Mouse (Mus musculus) intestine, embryonic 15.5 days (tissue): ENCODE measurements around the gene Rnf44. TPM values are rescaled to one million over a fixed set of nuclear protein-coding genes. Genes with fewer than 3 reads are reported as not detected.

Experiments used
- ATAC-seq: fragments of 200-750 bp; cut with Nextera tagmentation; 2 replicates; pipeline ENCODE4 v1.8.0; 2017; ENCODE audit warnings: moderate TSS enrichment, moderate library complexity
- H3K27ac ChIP-seq: fragments of 300-500 bp; sonication (generic); 2 replicates; pipeline ENCODE4 v1.5.1; 2015; ENCODE audit warnings: mild to moderate bottlenecking, inconsistent platforms
- H3K27me3 ChIP-seq: fragments of 300-500 bp; sonication (generic); replicated peaks from 2 replicates; pipeline ENCODE4 v1.6.1; 2015; ENCODE audit warnings: inconsistent platforms
- H3K36me3 ChIP-seq: fragments of 300-500 bp; sonication (generic); 2 replicates; pipeline ENCODE4 v1.6.1; 2015; ENCODE audit warnings: inconsistent platforms
- H3K4me1 ChIP-seq: fragments of 300-500 bp; sonication (generic); replicated peaks from 2 replicates; pipeline ENCODE4 v1.6.1; 2015; ENCODE audit warnings: inconsistent platforms
- H3K4me2 ChIP-seq: fragments of 300-500 bp; sonication (generic); replicated peaks from 2 replicates; pipeline ENCODE4 v1.6.1; 2015; ENCODE audit warnings: mild to moderate bottlenecking, inconsistent platforms
- H3K4me3 ChIP-seq: fragments of 300-500 bp; sonication (generic); replicated peaks from 2 replicates; pipeline ENCODE4 v1.5.1; 2015; ENCODE audit warnings: inconsistent platforms
- H3K9ac ChIP-seq: fragments of 300-500 bp; sonication (generic); 2 replicates; pipeline ENCODE4 v1.6.1; 2015; ENCODE audit warnings: inconsistent platforms
- H3K9me3 ChIP-seq: fragments of 300-500 bp; sonication (generic); 2 replicates; pipeline ENCODE4 v1.6.1; 2016; ENCODE audit warnings: inconsistent platforms
- WGBS: fragments of 180-500 bp; shearing (Covaris S2); methylation state at CpG from one replicate; pipeline ENCODE4 v1.1.7; 2015; 5-methylcytosine and 5-hydroxymethylcytosine counted together
- polyA plus RNA-seq: library from polyadenylated mRNA; unstranded; fragments of >200 nt; fragmentation: Nextera tagmentation; extraction: Ambion mirVana; gene quantifications from 2 replicates; pipeline ENCODE4 v1.2.1, GENCODE M21; 2015

Rnf44 gene
- polyA plus RNA-seq, 1 experiment from 2014 or later, result 77.9 TPM

DNA sequence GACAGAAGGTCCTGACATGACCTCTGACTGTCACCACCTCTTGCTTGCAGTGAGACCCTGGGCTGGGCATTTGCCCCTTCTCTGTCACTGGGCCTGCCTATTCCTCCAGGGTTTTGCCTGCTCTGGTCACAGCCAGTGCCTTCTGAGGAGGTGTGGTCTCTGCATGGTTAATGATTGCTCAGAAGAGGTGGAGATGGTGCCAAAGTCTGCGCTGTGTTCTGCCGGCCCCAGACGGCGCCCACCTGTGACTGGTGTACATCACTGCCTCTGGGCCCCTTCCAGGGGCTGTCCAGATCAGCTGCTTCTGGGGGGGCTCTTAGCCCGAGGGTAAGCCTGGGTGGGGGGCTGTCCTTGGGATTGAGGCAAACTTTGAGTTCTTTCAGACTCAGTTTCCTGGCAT is 7.5 kb upstream of the Rnf44 start, which contains the start of gene Cdhr2:
Cdhr2 (plus strand) TSS at position 219 of the 400 bp plus-strand sequence.
- Histone ChIP-seq H3K27ac (peak within 1 kb of the TSS; percentile 73), H3K36me3 (no peaks in the 10 kb centered on the region), H3K9ac (peak within 1 kb of the TSS; percentile 26; the same call in 1 of the 2 replicates), H3K4me1 (peaks cover 16% of the 10 kb centered on the region), H3K4me3 (peak within 1 kb of the TSS; percentile 36), H3K9me3 (no peaks in the 10 kb centered on the region), H3K27me3 (no peaks in the 10 kb centered on the region), H3K4me2 (peak within 1 kb of the TSS; percentile 45)
- 45% methylated on average over 5 of the region's 5 CpGs for whole genome bisulfite sequencing
- peak; percentile 92 for ATAC-seq

DNA sequence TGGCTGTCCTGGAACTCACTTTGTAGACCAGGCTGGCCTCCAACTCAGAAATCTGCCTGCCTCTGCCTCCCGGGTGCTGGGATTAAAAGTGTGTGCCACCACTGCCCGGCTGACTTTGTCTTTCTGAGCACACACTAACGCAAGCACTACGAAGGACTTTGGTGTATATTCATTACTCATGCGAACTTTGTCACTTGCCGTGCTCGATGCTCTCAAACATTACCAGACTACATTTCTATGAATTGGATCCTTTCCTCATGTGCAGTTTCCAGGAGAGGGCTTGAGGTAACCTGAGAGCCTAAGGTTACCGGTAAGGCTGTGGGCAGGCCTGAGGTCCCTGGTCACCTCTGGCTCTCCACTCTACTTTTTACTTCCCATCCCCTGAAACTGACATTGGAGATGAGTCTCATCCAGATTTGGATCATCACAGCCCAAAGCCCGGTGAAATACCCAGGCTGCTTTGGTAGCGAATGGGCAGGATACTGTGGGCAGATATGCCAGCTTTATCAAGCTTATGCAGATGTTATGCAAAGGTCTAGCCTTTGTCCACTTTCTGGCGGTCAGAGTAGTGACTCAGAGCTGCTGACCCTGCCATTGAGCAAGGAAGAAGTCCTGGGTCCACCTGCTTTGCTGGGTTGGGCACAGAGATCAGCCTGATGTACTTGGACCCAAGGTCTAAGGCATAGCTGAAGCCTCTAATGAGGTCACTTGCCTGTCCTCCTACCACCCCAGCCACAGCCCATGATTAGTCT is 1.9 kb upstream of the Rnf44 start:
- H3K36me3 ChIP-seq, result no peaks in the 10 kb centered on the region
- 85% methylated on average over 11 of the region's 11 CpGs for WGBS
- no peak overlapping the region for H3K4me2 ChIP-seq
- H3K27ac ChIP-seq, result no peak overlapping the region
- no peak overlapping the region for H3K4me3 ChIP-seq
- H3K9me3 ChIP-seq, result no peaks in the 10 kb centered on the region
- H3K27me3 ChIP-seq, result no peaks in the 10 kb centered on the region
- ATAC-seq, result no peak
- H3K9ac ChIP-seq, result no peak overlapping the region
- H3K4me1 ChIP-seq, result peaks cover 13% of the 10 kb centered on the region

DNA sequence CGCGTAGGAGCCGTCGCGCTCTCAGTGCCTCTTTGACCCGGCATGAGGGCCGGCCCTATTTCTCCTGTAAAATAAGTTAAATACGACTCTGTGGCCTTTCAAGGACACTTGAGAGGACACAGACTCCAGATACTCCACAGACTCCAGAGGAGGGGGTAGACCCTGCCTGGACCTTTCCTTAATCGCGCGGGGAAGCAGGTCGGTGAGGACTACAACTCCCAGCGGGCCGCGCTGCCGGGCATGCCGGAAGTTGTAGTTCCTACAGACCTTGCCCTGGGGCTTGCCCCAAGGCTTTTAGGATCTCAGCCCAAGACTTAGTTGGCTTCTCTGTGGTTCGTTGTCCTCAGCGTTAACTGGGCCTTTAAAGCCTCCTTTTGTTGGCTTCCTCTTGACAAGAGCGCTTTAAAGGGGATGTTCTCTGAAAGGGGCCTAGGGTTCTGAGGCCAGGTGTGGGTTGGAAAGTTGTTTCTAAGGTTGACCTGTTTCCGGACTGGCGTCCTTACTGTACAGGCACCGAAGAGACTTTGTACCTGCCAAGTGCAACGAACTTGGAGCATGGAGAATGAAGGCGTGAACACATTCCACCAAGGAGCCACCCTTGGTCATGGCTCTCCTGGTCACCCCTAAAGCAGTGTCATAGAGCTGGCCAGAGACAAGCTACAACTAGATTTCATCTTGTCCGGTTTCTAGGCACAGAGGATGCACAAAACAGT is 797 bp upstream of the Rnf44 start:
- Histone ChIP-seq H3K4me3 (peak overlapping the region; percentile 96), H3K36me3 (no peaks in the 10 kb centered on the region), H3K4me1 (peaks cover 21% of the 10 kb centered on the region), H3K9ac (peak overlapping the region; percentile 63), H3K27me3 (no peaks in the 10 kb centered on the region), H3K9me3 (no peaks in the 10 kb centered on the region), H3K4me2 (peak overlapping the region; percentile 79), H3K27ac (peak overlapping the region; percentile 95)
- WGBS, result 13% methylated on average over 26 of the region's 26 CpGs
- ATAC-seq, result peak; percentile 82

DNA sequence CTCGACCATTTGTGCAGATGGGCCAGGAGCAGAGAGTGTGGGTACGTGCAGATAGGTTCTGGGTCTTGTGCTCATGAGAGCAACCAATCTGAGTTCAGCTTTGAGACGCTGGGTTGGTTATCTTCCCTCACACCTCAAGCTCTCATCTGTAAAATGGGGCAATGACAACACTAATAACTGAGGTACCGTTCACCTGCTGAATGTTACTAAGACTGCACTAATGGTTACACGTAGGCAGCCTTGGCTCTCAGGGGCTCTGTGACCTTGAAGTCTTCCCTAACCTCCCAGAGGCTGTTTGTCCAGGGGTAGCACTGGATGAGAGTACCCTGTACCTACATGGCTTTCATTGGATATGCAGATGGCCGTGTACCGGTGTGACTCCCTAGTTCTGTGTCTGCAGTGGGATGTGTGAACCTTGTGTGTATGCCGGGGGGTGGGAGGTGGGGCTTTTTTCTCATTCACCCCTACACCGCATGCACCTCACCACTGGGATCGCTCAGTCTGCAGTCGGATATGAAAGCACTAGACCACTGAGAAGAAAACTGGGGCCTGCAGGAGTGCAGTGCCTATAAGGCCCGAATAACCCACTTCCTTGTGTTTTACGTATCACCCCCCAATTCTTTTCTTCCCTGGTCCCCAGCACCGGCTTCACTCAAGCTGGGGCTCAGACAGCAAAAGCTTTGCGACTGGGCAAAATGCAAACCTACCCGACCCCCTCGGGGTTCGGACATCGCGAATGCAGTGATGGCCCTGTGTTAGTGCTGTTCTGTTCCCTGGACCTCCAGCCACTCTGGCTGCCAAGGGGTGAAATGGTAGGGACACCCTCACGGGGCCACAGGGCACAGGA is 773 bp downstream of the Rnf44 start:
- no peak for ATAC-seq

DNA sequence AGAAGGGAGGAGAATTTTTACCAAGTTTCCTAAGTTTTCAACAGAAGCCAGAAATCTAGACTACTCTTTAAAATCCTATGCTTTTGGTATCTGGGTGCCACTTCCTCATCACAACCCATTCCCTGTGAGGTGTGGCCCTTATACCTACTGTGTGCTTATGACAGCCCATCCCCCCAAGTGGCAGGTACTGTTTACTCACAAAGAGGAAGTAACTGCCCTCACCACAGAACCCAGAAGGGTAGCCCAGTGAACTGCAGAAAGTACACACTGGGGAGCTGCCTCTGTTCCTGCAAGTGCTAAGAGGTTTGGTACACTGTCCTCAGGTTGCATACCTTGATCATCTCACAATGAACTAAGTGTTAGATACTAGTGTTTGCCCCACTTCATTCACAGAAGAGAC is 2.0 kb downstream of the Rnf44 start:
- Histone ChIP-seq H3K4me3 (peak overlapping the region; percentile 96; the same call in 1 of the 2 replicates), H3K4me1 (peaks cover 25% of the 10 kb centered on the region), H3K27me3 (no peaks in the 10 kb centered on the region), H3K9ac (peak overlapping the region; percentile 2; the same call in 1 of the 2 replicates), H3K9me3 (no peaks in the 10 kb centered on the region), H3K27ac (no peak overlapping the region), H3K36me3 (no peaks in the 10 kb centered on the region), H3K4me2 (peak overlapping the region; percentile 79; the same call in 1 of the 2 replicates)
- ATAC-seq, result no peak

More for the DNA sequence above, 773 bp downstream of the Rnf44 start:
- Histone ChIP-seq H3K36me3 (no peaks in the 10 kb centered on the region), H3K27ac (peak overlapping the region; percentile 95), H3K27me3 (no peaks in the 10 kb centered on the region), H3K4me2 (peak overlapping the region; percentile 79), H3K4me3 (peak overlapping the region; percentile 96), H3K4me1 (peaks cover 25% of the 10 kb centered on the region), H3K9me3 (no peaks in the 10 kb centered on the region), H3K9ac (peak overlapping the region; percentile 94)
- WGBS, result 10% methylated on average over 21 of the region's 21 CpGs

DNA sequence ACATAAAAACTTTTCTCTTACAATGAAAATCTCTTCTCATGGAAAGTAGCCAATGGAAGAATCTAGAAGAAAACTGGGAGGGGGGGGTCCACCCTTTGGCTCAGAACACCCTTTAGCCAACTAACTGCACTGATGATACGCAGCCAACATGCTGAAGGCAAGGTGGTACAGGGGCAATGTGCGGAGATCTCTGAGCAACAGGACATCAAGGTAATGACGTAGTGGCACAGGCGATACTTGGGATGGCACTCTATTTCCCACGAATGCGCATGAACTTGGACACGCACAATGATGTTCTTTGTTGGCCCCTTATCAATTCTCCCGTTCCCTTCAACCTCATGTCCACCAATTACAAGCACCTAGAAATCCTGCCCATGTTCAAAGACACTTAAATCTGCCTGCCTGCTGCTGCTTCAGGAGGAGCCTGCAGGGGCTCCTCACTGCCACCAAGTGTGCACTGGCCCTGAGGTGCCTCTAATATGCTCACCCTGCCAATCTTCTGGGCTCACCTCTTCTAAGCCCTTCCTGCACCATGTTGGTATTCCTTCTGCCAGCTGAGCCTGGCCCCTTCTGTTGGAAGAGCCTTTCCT is 3.5 kb downstream of the Rnf44 start:
- no peaks in the 10 kb centered on the region for H3K36me3 ChIP-seq
- no peak overlapping the region for H3K9ac ChIP-seq
- no peaks in the 10 kb centered on the region for H3K27me3 ChIP-seq
- no peak for ATAC-seq
- no peak overlapping the region for H3K4me2 ChIP-seq
- H3K4me1 ChIP-seq, result peaks cover 37% of the 10 kb centered on the region
- WGBS, result 89% methylated on average over 8 of the region's 8 CpGs
- H3K9me3 ChIP-seq, result no peaks in the 10 kb centered on the region
- no peak overlapping the region for H3K27ac ChIP-seq
- no peak overlapping the region for H3K4me3 ChIP-seq

DNA sequence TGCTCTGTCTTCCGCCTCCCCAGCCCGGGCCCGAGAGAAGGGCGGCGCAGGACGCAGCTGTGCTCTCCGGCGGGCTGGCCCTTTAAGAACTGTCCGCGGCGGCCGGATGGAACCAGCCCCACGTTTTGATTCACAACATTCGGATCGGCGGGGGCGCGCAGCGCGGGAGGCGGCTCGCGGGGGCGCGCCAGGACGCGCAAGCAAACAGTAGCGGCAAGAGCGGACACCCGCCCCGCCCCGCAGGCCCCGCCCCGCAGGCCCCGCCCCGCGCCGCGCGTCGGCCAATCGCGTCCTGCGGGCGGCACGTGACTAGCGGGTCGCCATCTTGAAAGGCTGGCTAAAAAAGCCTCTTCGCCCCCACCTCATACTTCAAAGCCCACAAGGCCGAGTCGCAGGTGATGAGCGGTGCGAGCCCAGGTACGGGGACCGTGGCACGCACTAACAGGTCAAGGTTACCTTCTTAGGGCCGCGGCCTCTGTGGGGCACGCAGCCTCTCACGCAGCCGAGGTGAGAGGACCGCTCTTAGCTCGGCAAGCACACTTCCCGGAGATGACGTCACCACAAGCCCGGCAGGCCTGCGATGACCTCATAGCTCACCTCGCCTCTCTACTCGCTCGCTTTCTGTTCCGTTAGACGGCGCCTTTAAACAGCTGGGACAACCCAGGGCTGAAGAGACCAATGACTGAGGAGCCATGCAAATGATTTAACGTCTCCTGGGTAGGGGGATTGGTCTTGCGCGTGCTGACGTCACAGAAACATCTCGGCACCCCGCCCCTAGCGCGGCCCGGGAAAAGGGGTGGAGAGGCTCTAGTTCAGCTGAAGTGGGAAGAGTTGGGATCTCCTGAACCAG is 5.9 kb downstream of the Rnf44 start:
- peak; percentile 91 for ATAC-seq
- under 1% methylated on average over 82 of the region's 82 CpGs for WGBS
- Histone ChIP-seq H3K27ac (peak overlapping the region; percentile 92), H3K9ac (peak overlapping the region; percentile 92), H3K4me1 (peaks cover 51% of the 10 kb centered on the region), H3K27me3 (no peaks in the 10 kb centered on the region), H3K36me3 (peaks cover 16% of the 10 kb centered on the region), H3K4me3 (peak overlapping the region; percentile 89), H3K9me3 (no peaks in the 10 kb centered on the region), H3K4me2 (peak overlapping the region; percentile 77)

DNA sequence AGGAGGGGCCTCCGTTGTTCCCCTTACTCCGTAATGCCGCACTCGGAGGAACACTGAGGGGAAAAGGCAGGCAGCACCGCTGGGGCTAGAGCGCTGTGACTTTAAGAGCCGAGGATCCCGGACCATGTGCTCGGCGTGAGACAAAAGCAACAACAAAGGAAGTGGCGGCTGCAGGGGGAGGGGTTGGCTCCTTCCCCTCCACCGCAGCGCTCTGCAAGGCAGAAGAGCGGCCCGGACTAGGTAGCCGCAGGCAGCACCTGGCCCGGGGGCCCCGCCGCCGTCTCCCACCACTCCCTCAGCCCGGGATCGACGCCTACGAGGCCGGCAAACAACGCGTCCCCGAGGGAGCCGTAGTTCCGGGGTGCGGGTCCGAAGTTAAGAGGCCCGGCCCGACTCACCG is 6.6 kb downstream of the Rnf44 start:
- peaks cover 23% of the 10 kb centered on the region for H3K36me3 ChIP-seq
- under 1% methylated on average over 35 of the region's 35 CpGs for WGBS
- peak overlapping the region; percentile 92 for H3K9ac ChIP-seq
- no peaks in the 10 kb centered on the region for H3K9me3 ChIP-seq
- H3K4me3 ChIP-seq, result peak overlapping the region; percentile 89
- peaks cover 44% of the 10 kb centered on the region for H3K4me1 ChIP-seq
- peak; percentile 65 for ATAC-seq
- peak overlapping the region; percentile 77 for H3K4me2 ChIP-seq
- H3K27ac ChIP-seq, result peak overlapping the region; percentile 92
- no peaks in the 10 kb centered on the region for H3K27me3 ChIP-seq

DNA sequence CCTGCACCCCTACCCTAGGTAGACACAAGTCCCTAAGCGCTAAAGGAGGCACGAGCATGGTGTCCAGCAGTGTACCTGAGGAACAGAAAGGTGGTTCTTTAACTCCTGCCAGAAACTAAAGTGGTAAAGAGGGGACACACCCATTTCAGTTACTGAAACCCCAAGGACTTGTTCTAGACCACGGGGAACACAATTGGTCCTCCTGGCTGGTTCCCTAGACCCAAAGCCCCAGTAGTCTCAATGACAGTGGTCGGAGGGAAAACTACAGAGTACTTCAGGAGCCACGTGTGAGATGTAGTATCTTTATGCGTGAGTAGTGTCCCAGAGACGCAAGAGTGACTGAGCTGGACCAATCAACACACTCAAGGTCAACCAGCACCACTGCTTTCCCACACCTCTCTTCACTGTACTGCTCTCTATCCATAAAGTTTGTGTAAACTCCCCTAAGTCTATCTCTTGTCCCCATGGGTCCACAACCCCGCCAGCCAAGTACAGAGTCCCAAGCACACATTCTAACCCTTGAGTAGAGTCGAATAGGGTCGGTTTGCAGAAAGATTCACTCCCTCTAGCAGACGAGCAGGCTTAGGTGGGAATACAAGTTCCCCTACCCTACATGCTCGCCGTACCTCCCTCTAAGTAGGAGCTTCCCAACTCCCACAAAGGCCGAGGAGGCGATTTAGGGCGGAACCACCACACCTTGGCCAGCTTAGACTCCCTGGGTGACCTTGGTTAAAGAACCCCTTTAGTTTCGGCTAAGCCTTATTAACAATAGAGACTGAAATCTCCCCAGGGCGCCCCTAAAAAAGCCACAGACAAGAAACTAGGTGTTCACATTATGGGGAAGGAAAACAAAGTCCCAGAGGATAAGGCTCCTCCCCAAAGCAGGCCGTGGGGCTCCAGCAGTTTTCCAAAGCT is 7.3 kb downstream of the Rnf44 start:
- H3K4me3 ChIP-seq, result peak overlapping the region; percentile 89

DNA sequence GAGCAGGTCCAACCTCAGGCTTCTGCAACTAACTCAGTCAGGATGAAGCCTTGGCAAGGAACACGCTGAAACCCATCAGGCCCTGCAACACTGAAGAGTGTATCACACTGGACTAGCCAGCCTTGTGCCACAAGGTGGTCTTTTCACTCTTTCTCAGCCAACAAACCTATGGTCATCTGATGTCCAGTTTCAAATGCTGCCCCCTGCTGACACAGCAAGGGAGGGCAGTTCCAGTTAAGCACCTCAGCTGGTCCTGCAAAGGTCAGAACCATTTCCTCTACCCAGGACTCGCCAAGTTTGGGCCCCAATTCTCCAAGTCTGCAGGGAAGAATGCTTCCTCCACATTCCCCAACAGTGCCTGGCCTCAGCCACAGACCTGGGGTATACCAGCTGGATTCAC is 8.5 kb downstream of the Rnf44 start:
- Histone ChIP-seq H3K4me3 (no peak overlapping the region), H3K9ac (0 out of 2 replicates have a peak overlapping the region, but pooled peaks have one; percentile 15), H3K27me3 (no peaks in the 10 kb centered on the region), H3K4me2 (peak overlapping the region; percentile 77), H3K27ac (no peak overlapping the region), H3K4me1 (peaks cover 34% of the 10 kb centered on the region), H3K36me3 (peaks cover 41% of the 10 kb centered on the region), H3K9me3 (no peaks in the 10 kb centered on the region)
- no peak for ATAC-seq
- 46% methylated on average over 2 of the region's 2 CpGs for WGBS

More for the DNA sequence above, 7.3 kb downstream of the Rnf44 start:
- Histone ChIP-seq H3K4me1 (peaks cover 39% of the 10 kb centered on the region), H3K4me2 (peak overlapping the region; percentile 77), H3K9me3 (no peaks in the 10 kb centered on the region), H3K36me3 (peaks cover 30% of the 10 kb centered on the region), H3K9ac (peak overlapping the region; percentile 92), H3K27ac (peak overlapping the region; percentile 92), H3K27me3 (no peaks in the 10 kb centered on the region)
- WGBS, result 6% methylated on average over 19 of the region's 19 CpGs
- no peak for ATAC-seq
